Mouse (Mus musculus): Measurements from ENCODE around the gene H2-Ke6.
"Not testable (repeated sequence)": the region's sequence is repeated elsewhere in the genome, so short reads cannot be mapped to it uniquely, and the experiment has no call there.

The H2-Ke6 gene

GRCm38 (mm10) chr17:33995651-33996050 lies 32.2 kb downstream of the H2-Ke6 start:
- DNase-seq (ENCODE audit: low spot score): no peak

GRCm38 (mm10) chr17:33994959-33995358 lies 32.9 kb downstream of the H2-Ke6 start:
- no peak for DNase-seq (ENCODE audit: low spot score)

GRCm38 (mm10) chr17:33991788-33992664 lies 35.8 kb downstream of the H2-Ke6 start:
- no peak for DNase-seq (ENCODE audit: low spot score)

- DNase-seq (ENCODE audit: low spot score): not testable (repeated sequence)
Observed at GRCm38 (mm10) chr17:33982136-33982535, 45.7 kb downstream of the H2-Ke6 start.

- not testable (repeated sequence) for DNase-seq (ENCODE audit: low spot score)
Observed at GRCm38 (mm10) chr17:33981192-33981909, 46.5 kb downstream of the H2-Ke6 start.

- no peak for DNase-seq (ENCODE audit: low spot score)
Observed at GRCm38 (mm10) chr17:33980181-33981035, 47.5 kb downstream of the H2-Ke6 start.

GRCm38 (mm10) chr17:33979512-33980050 lies 48.3 kb downstream of the H2-Ke6 start:
- DNase-seq (ENCODE audit: low spot score): no peak

GRCm38 (mm10) chr17:33978631-33979031 lies 49.2 kb downstream of the H2-Ke6 start:
- no peak for DNase-seq (ENCODE audit: low spot score)

- DNase-seq (ENCODE audit: low spot score): no peak
Observed at GRCm38 (mm10) chr17:33977861-33978557, 49.9 kb downstream of the H2-Ke6 start.
